Mouse (Mus musculus): ENCODE results near the gene Xpnpep1. TPM values are rescaled to one million over a fixed set of nuclear protein-coding genes. Genes with fewer than 3 reads are reported as not detected.
A peak's percentile ranks its signal among the peaks of the same experiment; 100 is the strongest.

Gene Xpnpep1
- total RNA-seq, 2 experiments from 2014 or later: 103 to 186 TPM

GRCm38 (mm10) chr19:53069451-53069850 lies 29.4 kb upstream of the Xpnpep1 start:
- no peak; the same call in 1 of the 2 replicates for ATAC-seq (replicated peaks; ENCODE audit: low FRiP score, low TSS enrichment, poor library complexity, severe bottlenecking)

DNA sequence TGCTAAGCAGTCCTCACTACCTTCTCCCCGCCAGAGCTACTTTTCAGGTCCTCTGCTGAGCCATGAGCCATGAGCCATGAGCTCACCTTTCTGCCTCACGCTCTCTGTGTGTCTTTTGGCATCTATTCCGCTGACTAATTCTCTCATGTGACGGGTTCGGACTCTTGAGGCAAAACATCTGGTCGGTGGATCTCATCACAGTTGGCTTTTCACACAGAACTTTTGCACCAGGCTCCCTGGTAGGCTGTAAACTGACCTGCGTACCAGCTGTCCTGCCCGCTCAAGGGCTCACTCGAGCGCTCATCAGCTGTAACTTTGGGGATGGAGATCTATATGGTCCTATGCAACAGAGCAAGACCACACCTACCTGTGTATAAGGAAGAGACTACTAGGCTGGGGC lies 26.9 kb upstream of the Xpnpep1 start:
- ATAC-seq (replicated peaks; ENCODE audit: low FRiP score, low TSS enrichment, poor library complexity, severe bottlenecking): no peak

GRCm38 (mm10) chr19:53066531-53066930 lies 26.5 kb upstream of the Xpnpep1 start:
- ATAC-seq (replicated peaks; ENCODE audit: low FRiP score, low TSS enrichment, poor library complexity, severe bottlenecking): no peak

DNA sequence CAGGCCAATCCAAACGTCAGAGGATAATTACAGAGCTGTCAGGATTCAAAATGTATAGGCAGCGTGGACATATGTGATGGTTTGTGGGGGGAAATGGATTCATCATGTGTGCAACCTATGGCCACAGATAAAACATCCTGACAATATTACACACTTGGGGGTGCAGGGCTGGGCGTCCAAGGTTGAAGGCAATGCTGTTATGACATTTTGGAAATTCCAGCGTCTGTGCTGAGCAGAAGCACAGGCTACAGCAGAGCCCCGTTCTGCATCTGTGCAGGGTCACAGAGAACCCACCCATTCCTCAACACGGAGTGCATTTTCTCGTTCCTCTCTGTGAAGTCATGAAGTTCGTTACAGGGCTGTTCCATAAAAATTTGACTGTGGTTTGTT lies 25.0 kb upstream of the Xpnpep1 start:
- ATAC-seq (replicated peaks; ENCODE audit: low FRiP score, low TSS enrichment, poor library complexity, severe bottlenecking): no peak

DNA sequence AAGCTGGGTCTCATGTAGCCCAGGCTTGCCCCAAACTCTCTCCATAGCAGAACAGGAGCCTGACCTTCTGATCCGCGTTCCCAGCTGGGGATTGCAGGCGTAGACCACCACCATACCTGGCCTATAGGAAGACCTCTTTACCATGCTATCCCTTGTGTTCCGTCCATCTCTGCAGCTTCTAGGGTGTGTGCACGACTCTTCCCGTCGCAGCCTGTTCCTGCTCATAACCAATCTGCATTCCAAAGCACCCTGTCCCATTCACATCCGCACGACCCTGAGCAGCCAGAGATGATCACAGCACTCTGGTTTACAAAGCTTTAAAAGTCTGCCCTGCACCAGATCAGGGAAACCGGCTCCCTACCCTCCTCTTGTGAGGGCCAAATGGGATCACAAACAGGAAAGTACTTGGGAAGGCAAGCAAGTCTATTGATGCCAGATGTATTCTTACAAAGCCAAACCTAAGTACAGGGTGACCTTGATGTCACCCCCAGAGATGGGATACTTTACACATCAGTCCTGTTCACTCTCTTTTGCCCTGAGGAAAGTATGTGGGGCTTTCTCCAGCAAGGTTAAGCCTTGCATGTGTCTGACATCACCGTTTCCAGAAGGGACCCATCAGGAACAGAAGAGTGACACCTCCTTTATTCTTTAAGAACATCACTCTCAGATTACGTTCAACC lies 24.4 kb upstream of the Xpnpep1 start:
- no peak for ATAC-seq (replicated peaks; ENCODE audit: low FRiP score, low TSS enrichment, poor library complexity, severe bottlenecking)

DNA sequence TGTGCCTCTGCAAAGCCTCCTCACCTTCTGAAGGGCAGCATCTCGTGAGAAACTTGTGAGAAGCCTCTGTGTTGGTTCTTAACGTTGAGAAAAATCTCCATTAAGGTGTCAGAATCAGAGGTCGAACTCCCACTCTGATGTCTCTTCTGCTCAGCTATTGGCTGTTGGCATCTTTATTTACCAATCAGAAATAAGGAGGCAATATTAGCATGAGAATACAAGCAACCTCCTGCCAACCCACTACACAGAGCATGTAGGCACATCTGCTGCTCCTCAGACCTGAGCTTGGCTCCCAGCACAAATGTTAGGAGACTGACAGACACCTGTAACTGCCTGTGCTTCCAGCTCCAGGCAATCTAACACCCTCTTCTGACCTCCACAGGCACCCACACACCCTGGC lies 22.0 kb upstream of the Xpnpep1 start:
- no peak for ATAC-seq (replicated peaks; ENCODE audit: low FRiP score, low TSS enrichment, poor library complexity, severe bottlenecking)

DNA sequence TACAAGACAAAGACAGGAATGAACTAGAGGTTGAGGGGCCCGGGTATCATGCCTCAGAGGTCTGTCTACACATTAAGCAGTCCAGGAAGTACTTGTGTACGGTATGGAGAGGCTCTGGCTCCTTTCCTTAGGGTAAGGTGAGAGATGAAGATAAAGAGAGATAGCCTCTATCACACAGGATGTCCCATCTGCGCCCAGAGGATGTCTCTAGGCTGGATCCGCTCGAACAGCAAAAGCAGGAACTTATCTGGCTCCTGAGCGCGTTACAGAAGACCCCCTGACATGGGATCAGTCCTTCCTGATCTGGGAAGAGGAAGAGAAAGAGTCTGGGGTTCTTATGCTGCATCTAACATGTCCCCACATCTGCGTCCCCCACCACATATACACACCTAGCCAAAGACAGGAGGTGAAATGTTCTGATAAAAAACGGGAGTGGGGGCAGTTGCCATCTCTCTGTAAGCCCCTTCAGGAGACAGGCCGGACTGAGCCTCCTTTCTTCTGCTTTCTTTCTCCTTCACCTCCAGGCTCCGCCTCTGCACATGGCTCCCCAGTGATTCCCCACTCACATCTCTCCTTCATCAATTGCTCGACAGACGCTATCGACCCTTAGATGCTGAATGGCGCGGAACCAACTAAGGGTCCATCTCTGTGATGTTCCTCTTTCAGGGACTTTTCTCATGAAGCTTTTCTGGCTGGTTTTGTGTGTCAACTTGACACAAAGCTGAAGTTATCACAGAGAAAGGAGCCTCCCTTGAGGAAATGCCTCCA lies 19.5 kb upstream of the Xpnpep1 start:
- peak; percentile 83 for ATAC-seq (replicated peaks; ENCODE audit: low FRiP score, low TSS enrichment, poor library complexity, severe bottlenecking)

DNA sequence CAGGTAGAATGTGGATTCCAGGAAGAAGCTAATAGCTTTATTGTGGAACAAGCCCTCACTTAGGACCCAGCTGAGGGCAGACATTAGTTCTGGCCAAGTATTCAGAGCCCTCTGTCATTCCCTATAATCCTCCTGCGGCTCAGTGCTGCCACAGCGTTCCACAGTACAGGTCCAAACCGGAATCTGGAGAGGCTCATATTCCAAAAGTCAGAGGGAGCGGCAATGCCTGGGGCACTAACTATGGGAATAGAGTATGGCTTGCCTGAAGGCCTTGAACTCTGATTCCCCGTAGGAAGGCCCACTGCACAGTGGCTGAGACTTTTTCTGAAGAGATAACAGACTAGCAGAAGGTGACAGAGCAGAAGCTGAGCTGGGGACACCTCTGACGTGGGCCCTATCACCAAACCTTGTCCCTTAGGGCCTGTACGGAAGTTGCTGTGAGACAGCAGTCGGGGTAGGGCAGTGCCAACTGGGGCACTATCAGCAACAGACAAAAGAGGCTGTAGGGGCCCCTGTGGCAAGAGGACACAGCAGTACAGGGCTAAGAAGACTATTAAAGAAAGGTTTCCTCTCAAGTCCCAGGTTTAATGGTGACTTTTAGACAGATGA lies 18.8 kb upstream of the Xpnpep1 start:
- ATAC-seq (replicated peaks; ENCODE audit: low FRiP score, low TSS enrichment, poor library complexity, severe bottlenecking): peak; percentile 98

- ATAC-seq (replicated peaks; ENCODE audit: low FRiP score, low TSS enrichment, poor library complexity, severe bottlenecking): no peak
These were observed 18.1 kb upstream of the Xpnpep1 start for GRCm38 (mm10) chr19:53057980-53058725.

DNA sequence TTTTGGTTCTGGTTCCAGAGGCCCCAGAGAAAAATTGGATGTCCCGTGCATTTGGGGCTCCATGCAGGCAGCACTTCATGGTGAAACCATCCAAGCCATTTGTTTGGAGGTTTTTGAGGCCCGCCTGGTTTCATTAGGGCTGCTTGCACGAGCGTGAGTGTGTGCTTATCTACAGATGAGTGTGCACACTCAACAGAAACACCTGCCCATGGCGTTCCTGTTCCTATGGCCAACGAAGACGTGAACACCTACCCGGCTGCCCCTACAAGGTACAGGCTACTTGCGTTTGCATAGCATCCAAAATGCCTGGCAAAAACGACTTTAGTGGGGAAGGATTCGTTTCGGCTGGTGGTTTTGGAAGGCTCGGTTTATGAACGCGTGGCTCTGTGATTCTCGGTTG lies 13.3 kb upstream of the Xpnpep1 start:
- ATAC-seq (replicated peaks; ENCODE audit: low FRiP score, low TSS enrichment, poor library complexity, severe bottlenecking): no peak

DNA sequence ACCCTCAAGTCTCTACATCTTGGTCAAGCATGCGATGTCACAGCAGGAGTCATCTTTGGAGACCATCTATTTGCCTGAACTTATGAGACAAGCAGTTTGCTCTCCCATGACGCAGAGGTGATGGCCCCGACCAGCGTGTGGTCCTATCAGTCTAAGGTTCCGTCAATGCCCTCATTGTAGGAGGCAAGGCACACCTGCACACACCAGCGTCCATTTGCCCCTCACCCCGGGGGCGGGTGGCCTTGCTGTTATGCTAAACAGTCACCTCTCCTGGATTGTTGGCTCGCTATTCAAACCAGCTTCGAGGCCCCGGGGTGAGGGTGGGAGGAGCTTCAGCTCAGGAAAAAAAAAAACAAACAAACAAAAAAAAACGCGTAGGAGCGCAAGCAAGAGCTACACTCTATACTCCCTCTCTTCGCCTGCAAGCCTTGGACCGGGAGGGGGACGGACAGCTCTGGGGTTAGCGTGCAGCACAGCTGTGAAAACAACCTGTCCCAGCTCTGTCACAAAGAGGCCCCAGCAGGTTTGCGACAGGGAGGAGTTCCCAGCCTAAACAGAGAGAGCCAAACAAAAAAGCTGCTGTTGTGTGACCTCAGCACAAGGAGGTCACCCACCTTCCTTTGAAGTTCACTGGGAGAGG lies 12.1 kb upstream of the Xpnpep1 start:
- no peak for ATAC-seq (replicated peaks; ENCODE audit: low FRiP score, low TSS enrichment, poor library complexity, severe bottlenecking)

GRCm38 (mm10) chr19:53051288-53051985 lies 11.4 kb upstream of the Xpnpep1 start:
- ATAC-seq (replicated peaks; ENCODE audit: low FRiP score, low TSS enrichment, poor library complexity, severe bottlenecking): no peak

DNA sequence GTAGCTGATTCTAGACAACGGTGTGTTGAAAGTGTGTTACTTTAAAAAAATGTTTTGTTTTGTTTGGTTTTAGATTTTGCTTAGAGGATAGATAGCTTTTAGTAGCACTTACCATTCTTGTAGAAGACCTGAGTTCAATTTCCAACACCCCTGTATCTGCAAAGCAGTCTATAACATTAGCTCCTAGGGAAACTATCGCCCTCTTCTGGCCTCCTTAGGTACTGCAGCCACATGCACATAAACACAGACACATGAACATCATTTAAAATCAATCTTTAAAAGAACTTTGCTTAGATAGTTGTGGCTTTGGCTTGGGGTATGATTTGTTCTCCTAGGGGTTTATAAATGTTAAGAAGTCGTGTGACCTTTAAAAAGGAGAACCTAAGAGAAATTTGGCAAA lies 10.1 kb upstream of the Xpnpep1 start:
- ATAC-seq (replicated peaks; ENCODE audit: low FRiP score, low TSS enrichment, poor library complexity, severe bottlenecking): no peak

DNA sequence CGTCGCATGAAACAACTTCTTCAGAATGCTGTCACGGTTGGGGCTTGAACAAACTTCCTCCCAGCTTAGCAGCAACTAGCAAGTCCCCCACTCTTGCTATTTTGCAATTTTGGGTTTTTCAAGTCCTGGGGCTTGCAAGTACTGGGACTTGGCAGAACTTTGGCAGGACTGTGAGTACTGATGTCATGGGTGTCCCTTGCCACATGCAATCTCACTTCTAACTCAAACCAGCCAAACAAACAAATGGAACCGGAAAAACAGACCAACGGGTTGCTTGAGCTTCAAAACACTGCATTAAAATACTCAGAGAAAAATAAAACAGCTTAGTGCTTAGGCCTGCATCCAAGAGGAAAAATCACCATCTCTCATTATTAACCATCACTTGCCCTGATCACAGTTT lies 7.2 kb upstream of the Xpnpep1 start:
- no peak for ATAC-seq (replicated peaks; ENCODE audit: low FRiP score, low TSS enrichment, poor library complexity, severe bottlenecking)

GRCm38 (mm10) chr19:53043423-53044125 lies 3.6 kb upstream of the Xpnpep1 start:
- peak; percentile 53 for ATAC-seq (replicated peaks; ENCODE audit: low FRiP score, low TSS enrichment, poor library complexity, severe bottlenecking)

- peak; percentile 9; the same call in 1 of the 2 replicates for ATAC-seq (replicated peaks; ENCODE audit: low FRiP score, low TSS enrichment, poor library complexity, severe bottlenecking)
These were observed 1.6 kb upstream of the Xpnpep1 start for GRCm38 (mm10) chr19:53041570-53041969.

DNA sequence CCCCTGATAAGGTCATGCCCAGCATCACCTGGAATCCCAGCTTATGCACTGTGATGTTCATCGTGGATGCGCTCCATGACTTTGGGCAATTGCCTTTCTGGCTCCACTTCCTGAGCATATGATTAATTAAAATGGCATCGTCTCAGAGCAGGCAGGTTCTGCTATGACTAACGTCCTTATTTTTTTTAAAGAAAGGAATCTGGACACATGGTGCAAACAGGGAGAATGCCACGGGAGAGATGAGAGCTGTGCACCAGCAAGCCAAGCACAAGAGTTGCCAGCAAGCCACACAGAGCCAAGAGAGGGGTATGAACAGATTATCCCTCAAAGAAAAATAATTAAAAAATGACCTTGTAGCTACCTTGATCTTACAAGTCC lies 1.1 kb upstream of the Xpnpep1 start:
- no peak for ATAC-seq (replicated peaks; ENCODE audit: low FRiP score, low TSS enrichment, poor library complexity, severe bottlenecking)

DNA sequence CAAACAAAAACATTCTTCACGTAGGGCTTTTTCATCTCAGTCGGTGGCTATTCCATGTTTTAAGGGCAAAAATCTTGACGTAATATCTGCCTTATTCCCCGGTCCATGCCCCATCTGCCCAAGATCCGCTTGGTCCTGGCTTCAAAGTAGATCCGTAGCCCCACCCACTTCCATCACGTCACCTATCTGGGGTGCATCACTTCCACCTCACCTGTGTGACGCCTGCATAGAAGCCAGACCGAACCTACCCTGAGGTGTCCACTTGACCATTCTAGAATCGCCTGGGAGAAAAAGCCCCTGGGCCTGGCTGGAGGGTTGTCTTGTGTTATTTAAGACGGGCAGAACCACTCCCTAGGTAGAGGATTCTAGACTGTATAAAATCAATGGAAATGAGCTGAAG lies 924 bp downstream of the Xpnpep1 start:
- no peak for ATAC-seq (replicated peaks; ENCODE audit: low FRiP score, low TSS enrichment, poor library complexity, severe bottlenecking)
